ENCODE assay signal across 12 mouse cellular contexts in genomic region chr5:85780730-85781454, GRCm38 (mm10).
DNase-seq lines count a peak whose midpoint lies in the region; ATAC-seq and TF ChIP-seq lines count a peak whose summit lies in the region.
"Had no signal": no experiment of that assay in that cellular context is flagged by ENCODE, and none has a peak within 500 bp of the region (broad histone marks: within the 10 kb centered on the region; RNA-seq: fewer than 3 reads in every experiment).

No protein-coding gene starts in this region.

- peak; percentile 23 to 35 for DNase-seq in cerebellum, postnatal 10 days
- DNase-seq in cerebellum, adult 9-11 months = no peak
- no peak for DNase-seq in stomach, postnatal 0 days (ENCODE audit: low spot score)
- no peak for DNase-seq in spleen, adult 12 weeks (ENCODE audit: low spot score)
- DNase-seq in cerebellum, adult 18-20 months = no peak
- DNase-seq: adrenal gland, postnatal 10 days; cerebellum, adult 9-10 months had no signal

- no peak overlapping the region for H3K27ac ChIP-seq in stomach, embryonic 16.5 days (ENCODE audit: low read length)
- H3K27ac ChIP-seq in stomach, postnatal 0 days (replicated peaks) = no peak overlapping the region
- H3K27ac ChIP-seq in neural tube, embryonic 15.5 days (replicated peaks) = 0 out of 2 replicates have a peak overlapping the region, but pooled peaks have one; percentile 18
- H3K27ac ChIP-seq: macrophage had no signal

- H3K36me3 ChIP-seq in stomach, embryonic 16.5 days (ENCODE audit: control insufficient read depth, insufficient read depth, low read length) = no peaks in the 10 kb centered on the region
- H3K36me3 ChIP-seq in stomach, postnatal 0 days (ENCODE audit: control insufficient read depth, insufficient read depth, low read length) = no peaks in the 10 kb centered on the region
- H3K36me3 ChIP-seq in neural tube, embryonic 15.5 days = no peaks in the 10 kb centered on the region

- no peaks in the 10 kb centered on the region for H3K27me3 ChIP-seq in stomach, embryonic 16.5 days (ENCODE audit: control insufficient read depth, insufficient read depth, low read length)
- no peaks in the 10 kb centered on the region for H3K27me3 ChIP-seq in stomach, postnatal 0 days (ENCODE audit: control insufficient read depth, insufficient read depth, low read length)
- no peaks in the 10 kb centered on the region for H3K27me3 ChIP-seq in neural tube, embryonic 15.5 days (replicated peaks)

- no peak overlapping the region for H3K9ac ChIP-seq in stomach, embryonic 16.5 days (ENCODE audit: low read length)
- H3K9ac ChIP-seq in stomach, postnatal 0 days (ENCODE audit: low read length) = no peak overlapping the region
- H3K9ac ChIP-seq in neural tube, embryonic 15.5 days (replicated peaks) = no peak overlapping the region

- peaks cover 3% of the 10 kb centered on the region; the same call in 1 of the 2 replicates for H3K4me1 ChIP-seq in stomach, embryonic 16.5 days (ENCODE audit: control insufficient read depth, insufficient read depth, low read length)
- no peaks in the 10 kb centered on the region for H3K4me1 ChIP-seq in stomach, postnatal 0 days (replicated peaks; ENCODE audit: control insufficient read depth, insufficient read depth)
- peaks cover 13% of the 10 kb centered on the region for H3K4me1 ChIP-seq in neural tube, embryonic 15.5 days

- H3K9me3 ChIP-seq in stomach, embryonic 16.5 days (replicated peaks; ENCODE audit: control insufficient read depth, low read length) = no peaks in the 10 kb centered on the region
- no peaks in the 10 kb centered on the region for H3K9me3 ChIP-seq in stomach, postnatal 0 days (ENCODE audit: control insufficient read depth, low read length)
- H3K9me3 ChIP-seq in neural tube, embryonic 15.5 days (replicated peaks) = no peaks in the 10 kb centered on the region

- TF ChIP-seq CTCF in stomach, postnatal 0 days (IDR thresholded peaks at IDR 0.05; ENCODE audit: low read depth) = no peak

- peak; percentile 53; the same call in 1 of the 2 replicates for ATAC-seq in stomach, embryonic 16.5 days (ENCODE audit: insufficient read depth, low FRiP score)
- no peak for ATAC-seq in stomach, postnatal 0 days (ENCODE audit: low FRiP score, low TSS enrichment)
- ATAC-seq in megakaryocyte progenitor cell, adult 5-6 weeks (replicated peaks; ENCODE audit: poor library complexity) = peak; percentile 100
- ATAC-seq in neural tube, embryonic 15.5 days (ENCODE audit: low FRiP score) = peak; percentile 84

- no peak overlapping the region for H3K4me2 ChIP-seq in stomach, embryonic 16.5 days (ENCODE audit: low read depth, low read length)
- H3K4me2 ChIP-seq in stomach, postnatal 0 days (replicated peaks; ENCODE audit: low read depth) = no peak overlapping the region
- H3K4me2 ChIP-seq in neural tube, embryonic 15.5 days = no peak overlapping the region
- H3K4me2 ChIP-seq: heart, embryonic 11.5 days had no signal

- 27% methylated on average over 8 of the region's 8 CpGs for WGBS in stomach, embryonic 16.5 days
- 34% methylated on average over 8 of the region's 8 CpGs for WGBS in stomach, postnatal 0 days
- 16% methylated on average over 8 of the region's 8 CpGs for WGBS in neural tube, embryonic 15.5 days

- TF ChIP-seq EP300 in stomach, postnatal 0 days (optimal IDR thresholded peaks at IDR 0.05) = no peak

- H3K4me3 ChIP-seq in stomach, embryonic 16.5 days (replicated peaks; ENCODE audit: low read length) = no peak overlapping the region
- no peak overlapping the region for H3K4me3 ChIP-seq in stomach, postnatal 0 days (ENCODE audit: low read depth, low read length)
- no peak overlapping the region for H3K4me3 ChIP-seq in neural tube, embryonic 15.5 days (replicated peaks)

Comparison
In these comparisons a context has a peak if more than half of its experiments do, and no peak if none do; other contexts are left out.
1. DNase-seq: peak in cerebellum, postnatal 10 days (2 of 2); none in cerebellum, adult 9-11 months (single experiment), stomach, postnatal 0 days (single experiment), spleen, adult 12 weeks (single experiment) and cerebellum, adult 18-20 months (0 of 2).